Mouse (Mus musculus) yolk sac, embryonic 10.5 days (tissue): ENCODE measurements around the gene Jup.
"Not testable (repeated sequence)": the region's sequence is repeated elsewhere in the genome, so short reads cannot be mapped to it uniquely, and the experiment has no call there.

ENCODE experiments used
- DNase-seq: peaks from one replicate; pipeline ENCODE4 v3.0.0-alpha.2; 2017; ENCODE audit warnings: low spot score

The Jup gene

GRCm38 (mm10) chr11:100391081-100391883, 6.3 kb downstream of the Jup start:
- peak; percentile 42 for DNase-seq

- no peak for DNase-seq
Measured at GRCm38 (mm10) chr11:100389931-100390445, 7.6 kb downstream of the Jup start.

GRCm38 (mm10) chr11:100388588-100388987, 9.0 kb downstream of the Jup start:
- no peak for DNase-seq

- DNase-seq, result peak; percentile 26
Measured at GRCm38 (mm10) chr11:100387589-100388375, 9.8 kb downstream of the Jup start.

- no peak for DNase-seq
Measured at GRCm38 (mm10) chr11:100387111-100387510, 10.5 kb downstream of the Jup start.

GRCm38 (mm10) chr11:100386586-100386985, 11.0 kb downstream of the Jup start:
- no peak for DNase-seq

- DNase-seq, result no peak
Measured at GRCm38 (mm10) chr11:100385016-100385415, 12.5 kb downstream of the Jup start.

GRCm38 (mm10) chr11:100382682-100383081, 14.9 kb downstream of the Jup start:
- no peak for DNase-seq

- DNase-seq, result no peak
Measured at GRCm38 (mm10) chr11:100379311-100379710, 18.3 kb downstream of the Jup start.

GRCm38 (mm10) chr11:100378446-100378845, 19.1 kb downstream of the Jup start:
- no peak for DNase-seq

GRCm38 (mm10) chr11:100377989-100378388, 19.6 kb downstream of the Jup start:
- DNase-seq, result no peak

GRCm38 (mm10) chr11:100376746-100377389, 20.7 kb downstream of the Jup start:
- DNase-seq, result no peak

- no peak for DNase-seq
Measured at GRCm38 (mm10) chr11:100376005-100376404, 21.6 kb downstream of the Jup start.

GRCm38 (mm10) chr11:100375127-100375526, 22.4 kb downstream of the Jup start:
- DNase-seq, result no peak

- DNase-seq, result no peak
Measured at GRCm38 (mm10) chr11:100371981-100372558, 25.5 kb downstream of the Jup start.

- no peak for DNase-seq
Measured at GRCm38 (mm10) chr11:100369822-100370221, 27.7 kb downstream of the Jup start.

GRCm38 (mm10) chr11:100369145-100369544, 28.4 kb downstream of the Jup start:
- no peak for DNase-seq

GRCm38 (mm10) chr11:100362979-100363562, 34.5 kb downstream of the Jup start:
- peak; percentile 32 for DNase-seq

- peak; percentile 55 for DNase-seq
Measured at GRCm38 (mm10) chr11:100362209-100362978, 35.2 kb downstream of the Jup start.

GRCm38 (mm10) chr11:100361059-100361458, 36.5 kb downstream of the Jup start:
- DNase-seq, result not testable (repeated sequence)

- no peak for DNase-seq
Measured at GRCm38 (mm10) chr11:100360175-100360574, 37.4 kb downstream of the Jup start.
